Mouse (Mus musculus) forebrain, embryonic 13.5 days (tissue): Measurements from ENCODE around the gene Aoc2. TPM values are rescaled to one million over a fixed set of nuclear protein-coding genes. Genes with fewer than 3 reads are reported as not detected.

Experiments
- ATAC-seq: fragments of 200-750 bp; cut with Nextera tagmentation; 2 replicates; pipeline ENCODE4 v1.8.0; 2017
- H3K27ac ChIP-seq: fragments of 300-500 bp; sonication (generic); 2 replicates; pipeline ENCODE4 v1.5.1; 2015; ENCODE audit warnings: inconsistent platforms, mild to moderate bottlenecking, moderate library complexity
- H3K27me3 ChIP-seq: fragments of 300-500 bp; sonication (generic); 2 replicates; pipeline ENCODE4 v1.6.1; 2015; ENCODE audit warnings: mild to moderate bottlenecking, inconsistent platforms
- H3K36me3 ChIP-seq: fragments of 300-500 bp; sonication (generic); 2 replicates; pipeline ENCODE4 v1.6.1; 2015; ENCODE audit warnings: mild to moderate bottlenecking, inconsistent platforms; ENCODE audit not compliant: poor library complexity, severe bottlenecking
- H3K4me1 ChIP-seq: fragments of 300-500 bp; sonication (generic); 2 replicates; pipeline ENCODE4 v1.6.1; 2015; ENCODE audit warnings: inconsistent platforms
- H3K4me2 ChIP-seq: fragments of 300-500 bp; sonication (generic); 2 replicates; pipeline ENCODE4 v1.6.1; 2015; ENCODE audit warnings: inconsistent platforms, mild to moderate bottlenecking, moderate library complexity
- H3K4me3 ChIP-seq: fragments of 300-500 bp; sonication (generic); 2 replicates; pipeline ENCODE4 v1.5.1; 2015; ENCODE audit warnings: mild to moderate bottlenecking, inconsistent platforms
- H3K9ac ChIP-seq: fragments of 300-500 bp; sonication (generic); 2 replicates; pipeline ENCODE4 v1.6.1; 2015; ENCODE audit warnings: mild to moderate bottlenecking, inconsistent platforms
- H3K9me3 ChIP-seq: fragments of 300-500 bp; sonication (generic); replicated peaks from 2 replicates; pipeline ENCODE4 v1.6.1; 2016; ENCODE audit warnings: inconsistent platforms
- WGBS: fragments of 180-500 bp; shearing (Covaris S2); methylation state at CpG from one replicate; pipeline ENCODE4 v1.1.7; 2015; 5-methylcytosine and 5-hydroxymethylcytosine counted together
- polyA plus RNA-seq: library from polyadenylated mRNA; unstranded; fragments of >200 nt; fragmentation: Nextera tagmentation; extraction: Ambion mirVana; gene quantifications from 2 replicates; pipeline ENCODE4 v1.2.1, GENCODE M21; 2015

The Aoc2 gene
- polyA plus RNA-seq, 1 experiment from 2014 or later, result 1.7 TPM

GRCm38 (mm10) chr11:101295191-101295590 is 29.7 kb upstream of the Aoc2 start:
- Histone ChIP-seq H3K9ac (no peak overlapping the region), H3K36me3 (peaks cover 82% of the 10 kb centered on the region), H3K27ac (no peak overlapping the region), H3K9me3 (no peaks in the 10 kb centered on the region), H3K27me3 (no peaks in the 10 kb centered on the region), H3K4me2 (no peak overlapping the region), H3K4me1 (peaks cover 6% of the 10 kb centered on the region; the same call in 1 of the 2 replicates), H3K4me3 (no peak overlapping the region)
- no peak for ATAC-seq
- WGBS, result 95% methylated on average over 8 of the region's 8 CpGs

GRCm38 (mm10) chr11:101300881-101301280 is 24.0 kb upstream of the Aoc2 start:
- H3K9me3 ChIP-seq, result no peaks in the 10 kb centered on the region
- H3K27ac ChIP-seq, result no peak overlapping the region
- H3K4me2 ChIP-seq, result peak overlapping the region; percentile 99
- 70% methylated on average over 7 of the region's 7 CpGs for WGBS
- ATAC-seq, result no peak
- H3K36me3 ChIP-seq, result peaks cover 25% of the 10 kb centered on the region
- H3K27me3 ChIP-seq, result 0 out of 2 replicates have a peak, but pooled peaks cover 3% of the 10 kb centered on the region
- peak overlapping the region; percentile 89 for H3K9ac ChIP-seq
- peaks cover 24% of the 10 kb centered on the region for H3K4me1 ChIP-seq
- H3K4me3 ChIP-seq, result peak overlapping the region; percentile 75

GRCm38 (mm10) chr11:101301299-101302003 is 23.4 kb upstream of the Aoc2 start:
- H3K9me3 ChIP-seq, result no peaks in the 10 kb centered on the region
- peak overlapping the region; percentile 99 for H3K4me2 ChIP-seq
- H3K27ac ChIP-seq, result peak overlapping the region; percentile 6; the same call in 1 of the 2 replicates
- no peak for ATAC-seq
- H3K27me3 ChIP-seq, result peaks cover 8% of the 10 kb centered on the region; the same call in 1 of the 2 replicates
- peaks cover 20% of the 10 kb centered on the region for H3K36me3 ChIP-seq
- H3K4me3 ChIP-seq, result peak overlapping the region; percentile 75
- H3K4me1 ChIP-seq, result peaks cover 24% of the 10 kb centered on the region
- WGBS, result 16% methylated on average over 26 of the region's 26 CpGs
- H3K9ac ChIP-seq, result peak overlapping the region; percentile 89

DNA sequence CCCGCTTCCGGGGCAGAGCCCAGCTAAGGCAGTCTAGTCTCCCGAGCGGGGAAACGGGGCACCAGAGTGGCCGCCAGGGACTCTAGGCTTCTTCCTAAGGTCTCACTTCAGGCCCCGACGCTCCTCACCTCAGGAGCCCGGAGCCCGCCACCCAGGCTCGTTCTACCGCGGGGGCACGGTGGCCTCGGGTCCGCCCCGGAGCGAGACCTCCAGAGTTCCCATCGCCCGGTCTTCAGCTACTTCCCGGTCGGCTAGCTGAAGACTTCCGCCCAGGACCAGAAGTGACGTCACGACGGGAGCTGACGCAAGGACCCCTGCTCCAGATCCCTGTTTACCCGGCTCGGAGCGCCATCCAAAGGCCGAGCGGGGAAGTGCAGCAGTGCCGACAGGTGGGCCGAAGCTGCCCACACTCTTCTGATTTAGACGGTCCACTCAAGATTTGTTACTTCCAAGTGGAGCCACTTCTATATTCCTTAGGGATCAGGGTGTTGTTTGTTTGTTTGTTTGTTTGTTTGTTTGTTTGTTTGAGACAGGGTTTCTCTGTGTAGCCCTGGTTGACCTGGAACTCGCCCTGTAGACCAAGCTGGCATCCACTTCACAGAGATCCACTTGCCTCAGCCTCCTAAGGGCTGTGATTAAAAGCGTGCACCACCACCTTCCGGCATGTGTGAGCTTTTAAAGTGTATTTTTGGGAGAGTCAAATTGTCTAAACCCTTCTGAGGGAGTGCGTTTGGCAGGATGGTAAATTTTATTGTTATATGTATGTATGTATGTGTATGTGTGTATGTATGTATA is 22.7 kb upstream of the Aoc2 start, which contains the start of gene Becn1:
TSS of gene Becn1 (minus strand) at position 283 of the 795 bp plus-strand sequence.
- no peaks in the 10 kb centered on the region for H3K9me3 ChIP-seq
- H3K36me3 ChIP-seq, result peaks cover 16% of the 10 kb centered on the region
- WGBS, result 7% methylated on average over 39 of the region's 39 CpGs
- peaks cover 10% of the 10 kb centered on the region; the same call in 1 of the 2 replicates for H3K27me3 ChIP-seq
- peak within 1 kb of the TSS; percentile 89 for H3K9ac ChIP-seq
- peak; percentile 95 for ATAC-seq
- H3K4me3 ChIP-seq, result peak within 1 kb of the TSS; percentile 75
- peak within 1 kb of the TSS; percentile 6; the same call in 1 of the 2 replicates for H3K27ac ChIP-seq
- peaks cover 24% of the 10 kb centered on the region for H3K4me1 ChIP-seq
- H3K4me2 ChIP-seq, result peak within 1 kb of the TSS; percentile 99

- H3K4me2 ChIP-seq, result no peak overlapping the region
- no peaks in the 10 kb centered on the region for H3K4me1 ChIP-seq
- H3K27ac ChIP-seq, result no peak overlapping the region
- WGBS, result 48% methylated on average over 5 of the region's 5 CpGs
- H3K4me3 ChIP-seq, result no peak overlapping the region
- H3K9me3 ChIP-seq, result no peaks in the 10 kb centered on the region
- no peaks in the 10 kb centered on the region for H3K36me3 ChIP-seq
- no peak for ATAC-seq
- no peak overlapping the region for H3K9ac ChIP-seq
- H3K27me3 ChIP-seq, result peaks cover 10% of the 10 kb centered on the region; the same call in 1 of the 2 replicates
Observed at GRCm38 (mm10) chr11:101307744-101308143, 17.1 kb upstream of the Aoc2 start.

GRCm38 (mm10) chr11:101311083-101311482 is 13.8 kb upstream of the Aoc2 start:
- no peak overlapping the region for H3K9ac ChIP-seq
- no peak overlapping the region for H3K27ac ChIP-seq
- 94% methylated on average over 3 of the region's 3 CpGs for WGBS
- ATAC-seq, result no peak
- no peak overlapping the region for H3K4me3 ChIP-seq
- H3K36me3 ChIP-seq, result no peaks in the 10 kb centered on the region
- H3K9me3 ChIP-seq, result no peaks in the 10 kb centered on the region
- no peaks in the 10 kb centered on the region for H3K4me1 ChIP-seq
- H3K27me3 ChIP-seq, result peaks cover 6% of the 10 kb centered on the region; the same call in 1 of the 2 replicates
- no peak overlapping the region for H3K4me2 ChIP-seq

GRCm38 (mm10) chr11:101312150-101312549 is 12.7 kb upstream of the Aoc2 start:
- no peak overlapping the region for H3K9ac ChIP-seq
- H3K36me3 ChIP-seq, result no peaks in the 10 kb centered on the region
- H3K9me3 ChIP-seq, result no peaks in the 10 kb centered on the region
- no peak for ATAC-seq
- no peak overlapping the region for H3K4me2 ChIP-seq
- peaks cover 6% of the 10 kb centered on the region for H3K4me1 ChIP-seq
- H3K4me3 ChIP-seq, result no peak overlapping the region
- 79% methylated on average over 3 of the region's 3 CpGs for WGBS
- no peak overlapping the region for H3K27ac ChIP-seq
- no peaks in the 10 kb centered on the region for H3K27me3 ChIP-seq

- Histone ChIP-seq H3K4me2 (no peak overlapping the region), H3K27ac (no peak overlapping the region), H3K4me3 (no peak overlapping the region), H3K27me3 (no peaks in the 10 kb centered on the region), H3K9ac (no peak overlapping the region), H3K36me3 (peaks cover 16% of the 10 kb centered on the region), H3K4me1 (peaks cover 17% of the 10 kb centered on the region), H3K9me3 (no peaks in the 10 kb centered on the region)
- no peak for ATAC-seq
- WGBS, result 94% methylated on average over 1 of the region's 1 CpGs
Observed at GRCm38 (mm10) chr11:101314567-101314966, 10.3 kb upstream of the Aoc2 start.

- Histone ChIP-seq H3K9ac (peak overlapping the region; percentile 97), H3K36me3 (peaks cover 22% of the 10 kb centered on the region), H3K27me3 (no peaks in the 10 kb centered on the region), H3K4me3 (peak overlapping the region; percentile 98), H3K4me2 (peak overlapping the region; percentile 99), H3K9me3 (no peaks in the 10 kb centered on the region), H3K4me1 (peaks cover 17% of the 10 kb centered on the region), H3K27ac (no peak overlapping the region)
- WGBS, result 85% methylated on average over 8 of the region's 8 CpGs
- 0 out of 2 replicates have a peak, but pooled peaks have one; percentile 17 for ATAC-seq
Observed at GRCm38 (mm10) chr11:101315082-101315650, 9.7 kb upstream of the Aoc2 start.

DNA sequence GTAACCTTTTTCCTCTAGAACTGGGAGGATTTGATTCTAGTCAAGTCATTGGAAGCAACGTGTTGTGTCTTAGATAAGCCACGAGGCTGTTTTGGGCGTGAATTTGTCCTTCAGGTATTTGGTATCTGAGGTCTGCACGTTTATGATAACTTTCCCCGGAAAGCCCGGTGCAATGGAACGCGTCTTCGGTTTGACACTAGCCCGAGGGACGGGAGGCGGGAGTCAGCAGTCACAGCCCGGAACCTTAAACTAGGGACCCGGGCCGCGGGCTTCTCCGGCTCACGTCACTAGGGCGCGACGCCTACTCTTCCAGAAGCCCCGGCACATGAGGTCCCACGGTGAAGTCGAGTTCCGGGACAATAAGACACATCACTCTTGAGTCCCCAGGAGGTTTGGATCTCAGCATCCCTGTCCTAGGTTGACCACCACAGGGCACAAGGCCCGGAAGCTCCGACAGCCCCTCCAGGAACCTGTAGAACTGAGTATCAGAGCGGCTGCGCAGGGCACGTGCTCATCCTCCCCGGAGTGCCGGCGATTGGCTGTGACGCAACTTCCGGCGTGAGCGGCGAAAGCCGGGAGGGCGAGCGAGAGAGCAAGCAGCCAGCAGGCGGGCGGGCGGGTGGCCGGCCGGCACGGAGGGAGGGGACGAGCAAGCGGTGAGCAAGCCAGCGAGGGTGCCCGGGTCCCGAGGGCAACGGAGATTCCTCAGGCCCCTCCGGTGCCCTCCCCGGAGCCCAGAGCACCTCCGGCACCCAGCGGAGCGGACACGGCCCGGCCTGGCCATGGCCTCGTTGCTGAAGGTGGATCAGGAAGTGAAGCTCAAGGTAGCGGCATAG is 9.0 kb upstream of the Aoc2 start, which contains the start of gene Psme3:
TSS of gene Psme3 (plus strand) at position 549 of the 836 bp plus-strand sequence.
- peak; percentile 93 for ATAC-seq
- peak within 1 kb of the TSS; percentile 97 for H3K9ac ChIP-seq
- H3K27ac ChIP-seq, result peak within 1 kb of the TSS; percentile 44
- peak within 1 kb of the TSS; percentile 99 for H3K4me2 ChIP-seq
- H3K27me3 ChIP-seq, result no peaks in the 10 kb centered on the region
- under 1% methylated on average over 61 of the region's 62 CpGs for WGBS
- H3K4me1 ChIP-seq, result peaks cover 17% of the 10 kb centered on the region
- H3K4me3 ChIP-seq, result peak within 1 kb of the TSS; percentile 98
- peaks cover 30% of the 10 kb centered on the region for H3K36me3 ChIP-seq
- no peaks in the 10 kb centered on the region for H3K9me3 ChIP-seq

- Histone ChIP-seq H3K27ac (peak overlapping the region; percentile 44; the same call in 1 of the 2 replicates), H3K27me3 (no peaks in the 10 kb centered on the region), H3K9ac (peak overlapping the region; percentile 97), H3K36me3 (peaks cover 36% of the 10 kb centered on the region), H3K4me1 (peaks cover 17% of the 10 kb centered on the region), H3K4me3 (peak overlapping the region; percentile 98), H3K9me3 (no peaks in the 10 kb centered on the region), H3K4me2 (peak overlapping the region; percentile 99)
- ATAC-seq, result no peak; the same call in 1 of the 2 replicates
- 1% methylated on average over 17 of the region's 17 CpGs for WGBS
Observed at GRCm38 (mm10) chr11:101316501-101316917, 8.4 kb upstream of the Aoc2 start.
